17 mouse cellular contexts compared by ENCODE assay signal in the genomic region with DNA sequence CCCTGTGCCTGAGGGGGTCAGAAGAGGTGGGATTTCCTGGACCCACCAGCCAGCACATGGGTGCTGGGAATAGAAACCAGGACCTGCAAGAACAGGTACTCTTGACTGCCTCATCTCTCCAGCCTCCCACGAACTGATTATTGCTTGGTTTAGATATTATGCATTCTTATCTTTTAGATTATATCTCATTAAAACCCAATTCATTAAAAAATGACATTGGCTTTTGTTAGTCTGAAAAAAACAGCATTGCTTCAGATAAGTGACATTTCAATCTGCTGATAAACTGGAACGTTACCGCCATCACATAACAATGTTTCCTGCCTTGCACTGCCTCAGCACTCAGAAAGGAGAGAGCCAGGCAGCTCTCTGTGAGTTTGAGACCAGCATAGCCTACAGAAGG. TPM values are rescaled to one million over a fixed set of nuclear protein-coding genes. Genes with fewer than 3 reads are reported as not detected.
A peak's percentile ranks its signal among the peaks of the same experiment; 100 is the strongest.
DNase-seq lines count a peak whose midpoint lies in the region; ATAC-seq and TF ChIP-seq lines count a peak whose summit lies in the region.
"Had no signal": no experiment of that assay in that cellular context is flagged by ENCODE, and none has a peak within 500 bp of the region (broad histone marks: within the 10 kb centered on the region; RNA-seq: fewer than 3 reads in every experiment).

No protein-coding gene starts in this region.

- no peak overlapping the region for H3K4me2 ChIP-seq in heart, postnatal 0 days (ENCODE audit: low read depth, low read length)
- no peak overlapping the region for H3K4me2 ChIP-seq in forebrain, postnatal 0 days (ENCODE audit: low read depth)

- TF ChIP-seq CTCF in gastrocnemius, adult 2 months (IDR thresholded peaks at IDR 0.05), result no peak
- TF ChIP-seq CTCF in heart, postnatal 0 days (IDR thresholded peaks at IDR 0.05; ENCODE audit: low read depth), result no peak
- no peak for TF ChIP-seq CTCF in forebrain, postnatal 0 days (IDR thresholded peaks at IDR 0.05; ENCODE audit: low read depth)

- no peaks in the 10 kb centered on the region for H3K9me3 ChIP-seq in heart, postnatal 0 days (replicated peaks; ENCODE audit: control insufficient read depth, low read length)
- H3K9me3 ChIP-seq in megakaryocyte, embryonic 14.5 days, result peaks cover 3% of the 10 kb centered on the region; the same call in 1 of the 2 replicates
- no peaks in the 10 kb centered on the region for H3K9me3 ChIP-seq in forebrain, postnatal 0 days (ENCODE audit: low read length)
- H3K9me3 ChIP-seq: limb, embryonic 13.5 days; neural tube, embryonic 12.5 days had no signal

- intact Hi-C loops in gastrocnemius, adult 2 months (cut with DNase I), result loop anchor here (10.0 kb wide), 1 partner anchor 312 kb away; a partner anchor contains a TSS
- intact Hi-C loops in heart, postnatal 25 days (cut with DNase I), result no loop called here

- H3K36me3 ChIP-seq in heart, postnatal 0 days (replicated peaks; ENCODE audit: control insufficient read depth, insufficient read depth, low read length), result no peaks in the 10 kb centered on the region
- H3K36me3 ChIP-seq in megakaryocyte, embryonic 14.5 days (replicated peaks; ENCODE audit: low read length), result no peaks in the 10 kb centered on the region
- no peaks in the 10 kb centered on the region for H3K36me3 ChIP-seq in forebrain, postnatal 0 days (ENCODE audit: insufficient read depth)
- H3K36me3 ChIP-seq: limb, embryonic 13.5 days; neural tube, embryonic 12.5 days had no signal

- 29% methylated on average over 3 of the region's 3 CpGs for WGBS in heart, postnatal 0 days
- WGBS in forebrain, postnatal 0 days, result 78% methylated on average over 3 of the region's 3 CpGs

- no peak for TF ChIP-seq EP300 in heart, postnatal 0 days (IDR thresholded peaks at IDR 0.05; ENCODE audit: low read depth)

- H3K4me1 ChIP-seq in heart, postnatal 0 days (ENCODE audit: control insufficient read depth, insufficient read depth), result peaks cover 19% of the 10 kb centered on the region
- peaks cover 55% of the 10 kb centered on the region for H3K4me1 ChIP-seq in megakaryocyte, embryonic 14.5 days
- H3K4me1 ChIP-seq in forebrain, postnatal 0 days (ENCODE audit: insufficient read depth), result peaks cover 10% of the 10 kb centered on the region

- no peak overlapping the region for H3K4me3 ChIP-seq in gastrocnemius, adult 2 months
- no peak overlapping the region for H3K4me3 ChIP-seq in heart, postnatal 0 days (ENCODE audit: low read depth, low read length)
- peak overlapping the region; percentile 19 for H3K4me3 ChIP-seq in megakaryocyte, embryonic 14.5 days (replicated peaks)
- H3K4me3 ChIP-seq in forebrain, postnatal 0 days (ENCODE audit: low read depth, low read length), result no peak overlapping the region
- H3K4me3 ChIP-seq: limb, embryonic 13.5 days; neural tube, embryonic 12.5 days had no signal

- H3K27ac ChIP-seq in gastrocnemius, adult 2 months, result peak overlapping the region; percentile 97
- H3K27ac ChIP-seq in heart, postnatal 0 days (ENCODE audit: low read depth), result peak overlapping the region; percentile 98
- H3K27ac ChIP-seq in forebrain, postnatal 0 days (ENCODE audit: low read depth, low read length), result no peak overlapping the region
- H3K27ac ChIP-seq: neural tube, embryonic 12.5 days had no signal

- no peak for ATAC-seq in heart, postnatal 0 days (ENCODE audit: insufficient read depth, low read depth)
- no peak for ATAC-seq in megakaryocyte, adult 5-6 weeks (ENCODE audit: poor library complexity, severe bottlenecking)
- ATAC-seq in forebrain, postnatal 0 days, result no peak

- H3K9ac ChIP-seq in heart, postnatal 0 days (replicated peaks; ENCODE audit: low read depth, low read length), result no peak overlapping the region
- no peak overlapping the region for H3K9ac ChIP-seq in forebrain, postnatal 0 days
- H3K9ac ChIP-seq: limb, embryonic 13.5 days; neural tube, embryonic 12.5 days had no signal

- no peaks in the 10 kb centered on the region for H3K27me3 ChIP-seq in heart, postnatal 0 days (ENCODE audit: control insufficient read depth, insufficient read depth, low read length)
- no peaks in the 10 kb centered on the region for H3K27me3 ChIP-seq in megakaryocyte, embryonic 14.5 days (replicated peaks)
- H3K27me3 ChIP-seq in forebrain, postnatal 0 days (ENCODE audit: insufficient read depth, low read length), result no peaks in the 10 kb centered on the region
- H3K27me3 ChIP-seq: limb, embryonic 13.5 days; neural tube, embryonic 12.5 days had no signal

- DNase-seq in gastrocnemius, adult 2 months, result no peak
- no peak for DNase-seq in gastrocnemius, postnatal 10 days
- DNase-seq in heart, postnatal 0 days (ENCODE audit: low spot score), result no peak
- no peak for DNase-seq in heart, postnatal 25 days (ENCODE audit: low spot score)
- DNase-seq in forebrain, postnatal 0 days, result no peak
- DNase-seq in adrenal gland, postnatal 36 days, result no peak
- DNase-seq: cerebellum, postnatal 10 days; gastrocnemius, postnatal 14 days; kidney, adult 2 months; kidney, postnatal 14 days; layer of hippocampus, adult 9-11 months; lung, adult 2 months; spleen, adult 18-20 months had no signal

RNA-seq across cellular contexts. Expression of a gene that starts 1.5 kb away (rescaled TPM):
- total RNA-seq in gastrocnemius, adult 2 months (2021), result 10 to 100 TPM; 13.6 to 15.6 TPM
- 10 to 100 TPM; 17.5 to 20.2 TPM for total RNA-seq in gastrocnemius, postnatal 10 days (2021)
- 110 and 114 TPM in 2 replicates for total RNA-seq in heart, postnatal 0 days (2014; rRNA removed; ENCODE audit: low replicate concordance)
- polyA plus RNA-seq in heart, postnatal 0 days (2015; fragmentation: Nextera tagmentation; extraction: Ambion mirVana), result 26.3 and 30.8 TPM in 2 replicates
- 10 to 100 TPM; 68.3 to 69.5 TPM for total RNA-seq in heart, postnatal 25 days (2021)
- 1.1 and 1.3 TPM in 2 replicates for polyA plus RNA-seq in megakaryocyte, embryonic 14.5 days (2012; ENCODE audit: insufficient read depth, low replicate concordance)
- total RNA-seq in megakaryocyte, adult 5-6 weeks (2015), result 65.5 and 68.1 TPM in 2 replicates
- total RNA-seq in megakaryocyte, adult 5-6 weeks (2017), result 95.3 and 105 TPM in 2 replicates
- total RNA-seq in forebrain, postnatal 0 days (2014; rRNA removed), result 81.1 and 89.5 TPM in 2 replicates
- polyA plus RNA-seq in forebrain, postnatal 0 days (2015; fragmentation: Nextera tagmentation; extraction: Ambion mirVana), result 11.7 and 16.6 TPM in 2 replicates
- 10 to 100 TPM; 26.1 to 30.9 TPM for total RNA-seq in adrenal gland, postnatal 36 days (2021)
